Mouse (Mus musculus) forebrain, embryonic 12.5 days (tissue): Measurements from ENCODE around the gene Gm10401. TPM values are rescaled to one million over a fixed set of nuclear protein-coding genes. Genes with fewer than 3 reads are reported as not detected.
"Not testable (repeated sequence)": the region's sequence is repeated elsewhere in the genome, so short reads cannot be mapped to it uniquely, and the experiment has no call there.

Experiments used
- ATAC-seq: fragments of 200-750 bp; cut with Nextera tagmentation; 2 replicates; pipeline ENCODE4 v1.8.0; 2017; ENCODE audit warnings: moderate TSS enrichment; ENCODE audit not compliant: low FRiP score
- H3K27ac ChIP-seq: fragments of 300-500 bp; sonication (generic); 2 replicates; pipeline ENCODE4 v1.5.1; 2016; ENCODE audit warnings: mild to moderate bottlenecking
- H3K27me3 ChIP-seq: fragments of 300-500 bp; sonication (generic); 2 replicates; pipeline ENCODE4 v1.6.1; 2016; ENCODE audit warnings: mild to moderate bottlenecking
- H3K36me3 ChIP-seq: fragments of 300-500 bp; sonication (generic); replicated peaks from 2 replicates; pipeline ENCODE4 v1.6.1; 2016; ENCODE audit warnings: mild to moderate bottlenecking
- H3K4me1 ChIP-seq: fragments of 300-500 bp; sonication (generic); 2 replicates; pipeline ENCODE4 v1.6.1; 2016
- H3K4me2 ChIP-seq: fragments of 300-500 bp; sonication (generic); 2 replicates; pipeline ENCODE4 v1.6.1; 2016; ENCODE audit warnings: mild to moderate bottlenecking, moderate library complexity
- H3K4me3 ChIP-seq: fragments of 300-500 bp; sonication (generic); replicated peaks from 2 replicates; pipeline ENCODE4 v1.5.1; 2016; ENCODE audit warnings: mild to moderate bottlenecking
- H3K9ac ChIP-seq: fragments of 300-500 bp; sonication (generic); 2 replicates; pipeline ENCODE4 v1.6.1; 2016; ENCODE audit warnings: mild to moderate bottlenecking
- H3K9me3 ChIP-seq: fragments of 300-500 bp; sonication (generic); 2 replicates; pipeline ENCODE4 v1.6.1; 2016
- WGBS: fragments of 180-500 bp; shearing (Covaris S2); methylation state at CpG from one replicate; pipeline ENCODE4 v1.1.7; 2016; 5-methylcytosine and 5-hydroxymethylcytosine counted together
- polyA plus RNA-seq: library from polyadenylated mRNA; unstranded; fragments of >200 nt; fragmentation: Nextera tagmentation; extraction: Ambion mirVana; gene quantifications from 2 replicates; pipeline ENCODE4 v1.2.1, GENCODE M21; 2016

Gene Gm10401
- polyA plus RNA-seq, 1 experiment from 2014 or later, result 26.1 TPM

DNA sequence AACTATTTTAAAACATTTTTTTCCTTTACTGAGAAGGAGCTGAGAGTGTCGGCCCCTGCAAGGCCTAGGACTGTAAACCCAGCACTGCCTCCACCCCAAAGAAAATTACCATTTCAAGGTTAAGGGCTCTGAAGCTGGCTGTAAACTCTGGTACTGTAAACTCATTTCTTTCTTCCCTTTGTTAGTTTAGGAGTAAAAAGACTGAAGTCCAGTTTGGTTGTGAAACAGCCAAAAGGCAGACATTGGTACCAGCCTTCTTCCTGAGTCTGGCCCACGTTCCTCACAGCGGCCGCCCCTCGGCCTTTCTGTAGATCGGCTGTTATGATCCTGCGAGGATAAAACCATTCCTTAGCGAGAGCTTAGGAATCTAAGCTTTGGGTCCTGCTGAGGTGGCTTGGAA, 16.4 kb upstream of the Gm10401 start:
- Histone ChIP-seq H3K4me3 (no peak overlapping the region), H3K4me2 (no peak overlapping the region), H3K4me1 (peaks cover 22% of the 10 kb centered on the region), H3K27ac (no peak overlapping the region), H3K27me3 (no peaks in the 10 kb centered on the region), H3K9me3 (no peaks in the 10 kb centered on the region), H3K36me3 (peaks cover 33% of the 10 kb centered on the region), H3K9ac (no peak overlapping the region)
- no peak for ATAC-seq
- WGBS, result 94% methylated on average over 8 of the region's 8 CpGs

- H3K4me1 ChIP-seq, result peaks cover 9% of the 10 kb centered on the region
- H3K9me3 ChIP-seq, result no peaks in the 10 kb centered on the region
- H3K27ac ChIP-seq, result no peak overlapping the region
- H3K4me3 ChIP-seq, result no peak overlapping the region
- peaks cover 33% of the 10 kb centered on the region for H3K36me3 ChIP-seq
- H3K9ac ChIP-seq, result no peak overlapping the region
- no peaks in the 10 kb centered on the region for H3K27me3 ChIP-seq
- ATAC-seq, result no peak
- 96% methylated on average over 12 of the region's 12 CpGs for WGBS
- no peak overlapping the region for H3K4me2 ChIP-seq
These were observed 15.1 kb upstream of the Gm10401 start for GRCm38 (mm10) chr5:115113244-115113643.

DNA sequence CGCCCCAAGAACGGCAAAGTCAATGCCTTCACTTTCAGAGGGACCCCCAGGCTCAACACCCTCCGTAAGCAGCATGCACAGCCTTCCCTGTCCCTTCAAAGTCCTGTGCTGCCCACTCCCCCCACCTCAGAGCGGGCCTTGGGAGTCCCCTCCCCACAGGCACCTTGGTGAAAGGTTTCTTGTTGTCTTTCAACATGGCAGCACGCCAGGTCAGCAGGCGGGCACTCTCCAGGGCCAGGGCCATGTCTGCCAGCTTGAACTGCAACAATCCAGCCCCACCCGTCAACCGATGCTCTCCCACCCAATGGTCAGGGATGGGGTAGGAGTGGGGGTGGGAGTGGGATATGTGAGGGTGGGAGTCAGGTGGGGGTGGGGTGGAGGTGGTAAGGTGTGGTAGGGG, 13.1 kb upstream of the Gm10401 start:
- Histone ChIP-seq H3K9ac (no peak overlapping the region), H3K27me3 (no peaks in the 10 kb centered on the region), H3K27ac (no peak overlapping the region), H3K36me3 (peaks cover 23% of the 10 kb centered on the region), H3K4me3 (no peak overlapping the region), H3K4me1 (peaks cover 9% of the 10 kb centered on the region), H3K9me3 (no peaks in the 10 kb centered on the region), H3K4me2 (no peak overlapping the region)
- ATAC-seq, result no peak
- WGBS, result 88% methylated on average over 8 of the region's 8 CpGs

GRCm38 (mm10) chr5:115103253-115103652, 5.2 kb upstream of the Gm10401 start:
- not testable (repeated sequence) for H3K27ac ChIP-seq, H3K27me3 ChIP-seq, H3K4me2 ChIP-seq, ATAC-seq, H3K4me3 ChIP-seq, H3K4me1 ChIP-seq, H3K9ac ChIP-seq, H3K9me3 ChIP-seq
- WGBS, result 97% methylated on average over 23 of the region's 23 CpGs
- peaks cover 44% of the 10 kb centered on the region for H3K36me3 ChIP-seq

GRCm38 (mm10) chr5:115102231-115102630, 4.1 kb upstream of the Gm10401 start:
- 88% methylated on average over 2 of the region's 2 CpGs for WGBS
- no peaks in the 10 kb centered on the region for H3K27me3 ChIP-seq
- H3K4me1 ChIP-seq, result no peaks in the 10 kb centered on the region
- H3K9ac ChIP-seq, result no peak overlapping the region
- no peaks in the 10 kb centered on the region for H3K9me3 ChIP-seq
- H3K36me3 ChIP-seq, result peaks cover 54% of the 10 kb centered on the region
- no peak for ATAC-seq
- H3K4me2 ChIP-seq, result no peak overlapping the region
- H3K4me3 ChIP-seq, result no peak overlapping the region
- no peak overlapping the region for H3K27ac ChIP-seq

DNA sequence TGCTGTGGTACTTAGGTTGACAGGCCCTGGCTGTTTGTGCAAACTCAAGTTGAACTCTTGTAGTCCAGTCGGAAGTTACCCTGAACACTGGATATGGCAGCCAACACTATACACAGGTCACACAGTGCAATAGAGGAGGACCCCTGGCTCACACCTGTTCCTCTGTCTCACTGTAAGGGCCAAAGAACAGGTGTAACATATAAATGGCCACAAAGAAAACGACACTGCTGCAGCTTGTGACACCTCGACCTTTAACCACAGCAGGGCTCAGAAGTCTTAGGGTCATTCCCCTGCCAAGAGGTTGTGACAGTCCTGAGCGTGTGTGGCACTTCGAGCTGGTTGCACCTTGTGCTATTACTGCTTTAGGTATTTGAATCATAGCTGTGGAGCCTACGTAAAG, 2.4 kb upstream of the Gm10401 start:
- no peak overlapping the region for H3K4me3 ChIP-seq
- no peak for ATAC-seq
- H3K9me3 ChIP-seq, result no peaks in the 10 kb centered on the region
- H3K27ac ChIP-seq, result no peak overlapping the region
- WGBS, result 89% methylated on average over 6 of the region's 6 CpGs
- H3K27me3 ChIP-seq, result no peaks in the 10 kb centered on the region
- H3K4me1 ChIP-seq, result no peaks in the 10 kb centered on the region
- H3K9ac ChIP-seq, result no peak overlapping the region
- H3K36me3 ChIP-seq, result peaks cover 72% of the 10 kb centered on the region
- no peak overlapping the region for H3K4me2 ChIP-seq

- Histone ChIP-seq H3K27me3 (no peaks in the 10 kb centered on the region), H3K27ac (no peak overlapping the region), H3K9me3 (no peaks in the 10 kb centered on the region), H3K9ac (no peak overlapping the region), H3K4me2 (no peak overlapping the region), H3K4me1 (no peaks in the 10 kb centered on the region), H3K4me3 (no peak overlapping the region), H3K36me3 (peaks cover 76% of the 10 kb centered on the region)
- WGBS, result 91% methylated on average over 9 of the region's 9 CpGs
- ATAC-seq, result no peak
These were observed 1.9 kb upstream of the Gm10401 start for GRCm38 (mm10) chr5:115099991-115100390.

GRCm38 (mm10) chr5:115099530-115099929, 1.4 kb upstream of the Gm10401 start:
- 87% methylated on average over 5 of the region's 5 CpGs for WGBS
- peaks cover 80% of the 10 kb centered on the region for H3K36me3 ChIP-seq

GRCm38 (mm10) chr5:115091776-115092175, 6.3 kb downstream of the Gm10401 start:
- H3K4me2 ChIP-seq, result no peak overlapping the region
- H3K4me1 ChIP-seq, result no peaks in the 10 kb centered on the region
- no peak overlapping the region for H3K9ac ChIP-seq
- 91% methylated on average over 6 of the region's 6 CpGs for WGBS
- no peaks in the 10 kb centered on the region for H3K27me3 ChIP-seq
- H3K4me3 ChIP-seq, result no peak overlapping the region
- peaks cover 4% of the 10 kb centered on the region; the same call in 1 of the 2 replicates for H3K9me3 ChIP-seq
- no peak overlapping the region for H3K27ac ChIP-seq
- H3K36me3 ChIP-seq, result peaks cover 76% of the 10 kb centered on the region
- ATAC-seq, result no peak

More at GRCm38 (mm10) chr5:115099530-115099929, 1.4 kb upstream of the Gm10401 start:
- H3K9ac ChIP-seq, result no peak overlapping the region
- ATAC-seq, result no peak
- no peak overlapping the region for H3K27ac ChIP-seq
- H3K4me1 ChIP-seq, result no peaks in the 10 kb centered on the region
- no peaks in the 10 kb centered on the region for H3K9me3 ChIP-seq
- H3K4me3 ChIP-seq, result no peak overlapping the region
- H3K27me3 ChIP-seq, result no peaks in the 10 kb centered on the region
- H3K4me2 ChIP-seq, result no peak overlapping the region

DNA sequence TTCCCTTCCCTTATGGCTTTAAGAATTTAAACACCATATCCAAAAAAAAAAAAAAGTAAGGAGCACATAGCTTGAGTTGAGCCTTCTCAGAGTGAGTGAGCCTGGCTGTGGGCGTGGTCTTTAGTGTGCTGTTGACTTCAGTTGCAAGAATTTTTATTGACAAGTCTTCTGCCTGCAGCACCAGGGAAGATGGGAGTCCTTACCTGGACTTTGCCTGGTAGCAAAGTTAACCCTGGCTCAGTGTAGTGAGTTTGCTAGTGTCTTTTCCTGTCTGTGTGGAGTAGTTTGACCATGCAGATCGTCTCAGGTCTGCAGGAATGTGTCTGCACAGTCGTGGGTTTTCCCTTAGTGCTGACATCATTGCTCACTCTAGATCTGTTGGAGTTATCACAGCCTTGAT, 7.1 kb downstream of the Gm10401 start:
- Histone ChIP-seq H3K4me2 (no peak overlapping the region), H3K4me1 (no peaks in the 10 kb centered on the region), H3K9me3 (peaks cover 4% of the 10 kb centered on the region; the same call in 1 of the 2 replicates), H3K27me3 (no peaks in the 10 kb centered on the region), H3K4me3 (no peak overlapping the region), H3K9ac (no peak overlapping the region), H3K27ac (no peak overlapping the region), H3K36me3 (peaks cover 76% of the 10 kb centered on the region)
- no peak for ATAC-seq
- 91% methylated on average over 3 of the region's 3 CpGs for WGBS

DNA sequence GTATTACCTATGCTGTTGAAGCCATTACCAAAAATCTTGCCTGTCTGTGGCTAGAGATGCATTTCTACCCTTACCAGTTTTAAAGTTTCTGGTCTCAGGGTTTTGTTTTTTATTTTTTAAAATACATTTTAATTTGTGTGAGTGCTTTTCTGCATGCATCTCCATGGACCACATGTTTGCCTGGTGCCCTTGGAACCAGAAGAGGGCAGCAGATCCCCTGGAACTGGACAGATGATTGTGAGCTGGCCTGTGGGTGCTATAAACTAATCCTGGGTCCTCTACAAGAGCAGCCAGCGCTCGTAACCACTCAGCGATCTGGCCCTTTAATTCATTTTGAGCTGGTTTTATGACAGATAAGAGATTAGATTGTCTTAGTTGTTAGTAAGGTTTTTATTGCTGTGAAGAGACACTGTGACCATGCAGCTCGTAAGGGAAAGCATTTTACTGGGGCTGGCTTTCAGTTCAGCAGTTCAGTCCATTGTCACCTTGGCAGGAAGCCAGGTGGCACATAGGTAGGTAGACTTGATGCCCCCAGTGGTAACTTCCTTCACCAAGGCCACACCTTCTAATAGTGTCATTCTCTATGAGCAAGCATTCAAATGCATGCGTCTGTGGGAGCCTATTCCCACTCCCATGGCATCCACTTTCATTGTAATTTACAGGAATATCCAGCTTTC, 8.4 kb downstream of the Gm10401 start:
- H3K4me1 ChIP-seq, result no peaks in the 10 kb centered on the region
- peaks cover 4% of the 10 kb centered on the region; the same call in 1 of the 2 replicates for H3K9me3 ChIP-seq
- no peaks in the 10 kb centered on the region for H3K27me3 ChIP-seq
- peaks cover 73% of the 10 kb centered on the region for H3K36me3 ChIP-seq
- H3K4me2 ChIP-seq, result no peak overlapping the region
- H3K27ac ChIP-seq, result no peak overlapping the region
- no peak for ATAC-seq
- whole genome bisulfite sequencing, result 94% methylated on average over 5 of the region's 5 CpGs
- H3K4me3 ChIP-seq, result no peak overlapping the region
- H3K9ac ChIP-seq, result no peak overlapping the region

- 95% methylated on average over 2 of the region's 2 CpGs for WGBS
- Histone ChIP-seq H3K9me3 (peaks cover 4% of the 10 kb centered on the region; the same call in 1 of the 2 replicates), H3K4me1 (no peaks in the 10 kb centered on the region), H3K9ac (no peak overlapping the region), H3K27me3 (no peaks in the 10 kb centered on the region), H3K4me3 (no peak overlapping the region), H3K36me3 (peaks cover 78% of the 10 kb centered on the region), H3K4me2 (no peak overlapping the region), H3K27ac (no peak overlapping the region)
- ATAC-seq, result no peak
These were observed 12.4 kb downstream of the Gm10401 start for GRCm38 (mm10) chr5:115085675-115086074.

GRCm38 (mm10) chr5:115083492-115083891, 14.6 kb downstream of the Gm10401 start:
- H3K4me1 ChIP-seq, result no peaks in the 10 kb centered on the region
- 91% methylated on average over 6 of the region's 6 CpGs for WGBS
- H3K27me3 ChIP-seq, result no peaks in the 10 kb centered on the region
- H3K4me3 ChIP-seq, result no peak overlapping the region
- H3K27ac ChIP-seq, result no peak overlapping the region
- ATAC-seq, result no peak
- H3K36me3 ChIP-seq, result peaks cover 59% of the 10 kb centered on the region
- no peaks in the 10 kb centered on the region for H3K9me3 ChIP-seq
- H3K4me2 ChIP-seq, result no peak overlapping the region
- H3K9ac ChIP-seq, result no peak overlapping the region
